Comparison of ENCODE assay signal across 13 mouse cellular contexts in genomic region chr5:127546585-127546991, GRCm38 (mm10).
DNase-seq lines count a peak whose midpoint lies in the region; ATAC-seq and TF ChIP-seq lines count a peak whose summit lies in the region.
"Had no signal": no experiment of that assay in that cellular context is flagged by ENCODE, and none has a peak within 500 bp of the region (broad histone marks: within the 10 kb centered on the region; RNA-seq: fewer than 3 reads in every experiment).

No protein-coding gene starts in this region.

- DNase-seq in left cerebral cortex, postnatal 4 days: peak; percentile 74
- no peak for DNase-seq in left cerebral cortex, adult 9 months (ENCODE audit: low spot score in 2 of 2)
- peak; percentile 48 for DNase-seq in brain, embryonic 14.5 days (ENCODE audit: low read depth)
- peak; percentile 95 for DNase-seq in cerebellum, adult 11-12 months
- peak; percentile 90 to 91 for DNase-seq in cerebellum, postnatal 25 days
- no peak for DNase-seq in frontal cortex, postnatal 14 days (ENCODE audit: low spot score in 2 of 2)
- DNase-seq: gastrocnemius, postnatal 25 days; heart, postnatal 10 days; kidney, adult 8-10 months; kidney, postnatal 36 days; right cerebral cortex, adult 18-20 months had no signal

- no peak for ATAC-seq in activated CD4-positive, CD25-positive, alpha-beta regulatory T cell, adult 4 months
- ATAC-seq: forebrain, embryonic 16.5 days had no signal

- no peak for TF ChIP-seq POLR2A in brain, embryonic 14.5 days (IDR thresholded peaks at IDR 0.05; ENCODE audit: borderline replicate concordance, extremely low read depth, insufficient read depth, insufficient read length, poor library complexity, severe bottlenecking)

- no peak for TF ChIP-seq CTCF in brain, embryonic 14.5 days (IDR thresholded peaks at IDR 0.05; ENCODE audit: borderline replicate concordance, extremely low read depth, insufficient read depth, insufficient read length)

- intact Hi-C loops in left cerebral cortex, postnatal 4 days (cut with DNase I): no loop called here

Comparison
In these comparisons a context has a peak if more than half of its experiments do, and no peak if none do; other contexts are left out.
1. DNase-seq: peak in left cerebral cortex, postnatal 4 days (single experiment), brain, embryonic 14.5 days (single experiment), cerebellum, adult 11-12 months (single experiment) and cerebellum, postnatal 25 days (2 of 2); none in left cerebral cortex, adult 9 months (0 of 2) and frontal cortex, postnatal 14 days (0 of 2).